Mouse (Mus musculus) kidney, postnatal 36 days (tissue): ENCODE results near the gene Tmem265.

ENCODE experiments used
- DNase-seq, 2 experiments: peaks; one replicate each; pipeline ENCODE4 v3.0.0; 2021 to 2022; ENCODE audit warnings: mixed read lengths in 2 of 2

The Tmem265 gene

GRCm38 (mm10) chr7:127588901-127589300 lies 27.7 kb downstream of the Tmem265 start:
- no peak for DNase-seq

GRCm38 (mm10) chr7:127589637-127590036 lies 28.4 kb downstream of the Tmem265 start:
- no peak for DNase-seq

- no peak for DNase-seq
These were observed 29.9 kb downstream of the Tmem265 start for GRCm38 (mm10) chr7:127591108-127591507.

- no peak for DNase-seq
These were observed 31.4 kb downstream of the Tmem265 start for GRCm38 (mm10) chr7:127592575-127592974.

GRCm38 (mm10) chr7:127596747-127597146 lies 35.6 kb downstream of the Tmem265 start:
- no peak for DNase-seq

GRCm38 (mm10) chr7:127600612-127601011 lies 39.4 kb downstream of the Tmem265 start:
- DNase-seq: no peak

GRCm38 (mm10) chr7:127601735-127602134 lies 40.5 kb downstream of the Tmem265 start:
- DNase-seq: no peak

GRCm38 (mm10) chr7:127602903-127603302 lies 41.7 kb downstream of the Tmem265 start:
- DNase-seq: no peak

- DNase-seq: no peak
These were observed 43.1 kb downstream of the Tmem265 start for GRCm38 (mm10) chr7:127604256-127604655.

GRCm38 (mm10) chr7:127607150-127607549 lies 46.0 kb downstream of the Tmem265 start:
- no peak for DNase-seq

GRCm38 (mm10) chr7:127611011-127611410 lies 49.8 kb downstream of the Tmem265 start:
- DNase-seq: no peak

GRCm38 (mm10) chr7:127611561-127611960 lies 50.4 kb downstream of the Tmem265 start:
- no peak for DNase-seq

- peak; percentile 44 for DNase-seq
These were observed 52.3 kb downstream of the Tmem265 start for GRCm38 (mm10) chr7:127613501-127613900.

GRCm38 (mm10) chr7:127614091-127614490 lies 52.9 kb downstream of the Tmem265 start:
- DNase-seq: peak; percentile 27 to 41

- peak; percentile 69 to 87 for DNase-seq
These were observed 53.3 kb downstream of the Tmem265 start for GRCm38 (mm10) chr7:127614511-127614890.

- DNase-seq: peak; percentile 72 to 76
These were observed 54.0 kb downstream of the Tmem265 start, which contains the start of gene Zfp629 for GRCm38 (mm10) chr7:127614891-127615843. Gene Zfp629 (minus strand): TSS chr7:127615797.

- DNase-seq: no peak
These were observed 55.1 kb downstream of the Tmem265 start for GRCm38 (mm10) chr7:127616336-127616735.
